Mouse (Mus musculus) MEL (cell line): ENCODE measurements around the gene Milr1. TPM values are rescaled to one million over a fixed set of nuclear protein-coding genes. Genes with fewer than 3 reads are reported as not detected.

ENCODE experiments used
- DNase-seq: peaks from one replicate; pipeline ENCODE4 v3.0.0; 2011; ENCODE audit warnings: low read depth, low spot score
- H3K27ac ChIP-seq: 2 replicates; pipeline ENCODE4 v1.5.1; 2012; ENCODE audit warnings: low read depth, mild to moderate bottlenecking, control low read depth, low read length, moderate library complexity; ENCODE audit not compliant: control insufficient read depth
- H3K27me3 ChIP-seq, 2 experiments: fragments of 150-350 bp in 1 of 2; sonication (generic) in 1 of 2; 2 replicates each; pipeline ENCODE4 v1.6.1; 2012; ENCODE audit warnings: low read length in 2 of 2, mild to moderate bottlenecking in 2 of 2, improper control_type of control experiment in 1 of 2, moderate library complexity in 1 of 2; ENCODE audit not compliant: insufficient read depth in 2 of 2, control insufficient read depth in 1 of 2
- H3K36me3 ChIP-seq, 2 experiments: 2 replicates each; pipeline ENCODE4 v1.6.1; 2012 to 2014; ENCODE audit warnings: low read length in 2 of 2, improper control_type of control experiment in 1 of 2, inconsistent platforms in 1 of 2, mild to moderate bottlenecking in 1 of 2; ENCODE audit not compliant: insufficient read depth in 2 of 2, control insufficient read depth in 1 of 2
- H3K4me1 ChIP-seq, 2 experiments: fragments of 150-350 bp in 1 of 2; sonication (generic) in 1 of 2; 2 replicates each; pipeline ENCODE4 v1.6.1; 2012; ENCODE audit warnings: low read length in 2 of 2, improper control_type of control experiment in 1 of 2, mild to moderate bottlenecking in 1 of 2; ENCODE audit not compliant: insufficient read depth in 2 of 2, control insufficient read depth in 1 of 2
- H3K4me3 ChIP-seq, 2 experiments: fragments of 150-350 bp in 1 of 2; sonication (generic) in 1 of 2; 2 replicates each; pipeline ENCODE4 v1.5.1; 2012; ENCODE audit warnings: low read depth in 2 of 2, low read length in 2 of 2, mild to moderate bottlenecking in 2 of 2, moderate library complexity in 2 of 2, control low read depth in 1 of 2, improper control_type of control experiment in 1 of 2; ENCODE audit not compliant: control insufficient read depth in 1 of 2, insufficient read depth in 1 of 2
- H3K79me2 ChIP-seq: 2 replicates; pipeline ENCODE4 v1.6.1; 2012; ENCODE audit warnings: mild to moderate bottlenecking, low read length, moderate library complexity; ENCODE audit not compliant: control insufficient read depth, poor library complexity, insufficient read depth
- H3K9ac ChIP-seq: 2 replicates; pipeline ENCODE4 v1.6.1; 2012; ENCODE audit warnings: low read depth, mild to moderate bottlenecking, control low read depth, low read length, moderate library complexity; ENCODE audit not compliant: control insufficient read depth, poor library complexity, severe bottlenecking
- H3K9me3 ChIP-seq: fragments of 150-350 bp; sonication (generic); replicated peaks from 2 replicates; pipeline ENCODE4 v1.6.1; 2012; ENCODE audit warnings: mild to moderate bottlenecking, low read length, improper control_type of control experiment, moderate library complexity; ENCODE audit not compliant: insufficient read depth
- CHD1 ChIP-seq: IDR thresholded peaks from 2 replicates; pipeline ENCODE4 v1.6.1; 2012; ENCODE audit warnings: low read depth, mild to moderate bottlenecking, inconsistent platforms, low read length, improper control_type of control experiment
- CTCF ChIP-seq, 3 experiments: IDR thresholded peaks in 2 of 3; conservative IDR thresholded peaks in 1 of 3; 2 replicates each; pipeline ENCODE4 v1.5.1; 2011 to 2012; ENCODE audit warnings: low read length in 3 of 3, low read depth in 2 of 3, mild to moderate bottlenecking in 2 of 3, improper control_type of control experiment in 1 of 3, inconsistent platforms in 1 of 3, mixed read lengths in 1 of 3, moderate library complexity in 1 of 3; ENCODE audit not compliant: control insufficient read depth in 1 of 3, insufficient read depth in 1 of 3, poor library complexity in 1 of 3, severe bottlenecking in 1 of 3
- E2F4 ChIP-seq: IDR thresholded peaks from 2 replicates; pipeline ENCODE4 v1.6.1; 2011; ENCODE audit warnings: low read depth, low read length, improper control_type of control experiment, borderline replicate concordance
- ELF1 ChIP-seq: IDR thresholded peaks from 2 replicates; pipeline ENCODE4 v1.6.1; 2014; ENCODE audit warnings: low read depth, mild to moderate bottlenecking, inconsistent platforms, low read length, improper control_type of control experiment, moderate library complexity
- ETS1 ChIP-seq: IDR thresholded peaks from 2 replicates; pipeline ENCODE4 v1.6.1; 2012; ENCODE audit warnings: low read depth, mild to moderate bottlenecking, inconsistent platforms, low read length, improper control_type of control experiment, moderate library complexity
- GATA1 ChIP-seq: IDR thresholded peaks from 2 replicates; pipeline ENCODE4 v1.6.1; 2011; ENCODE audit warnings: low read depth, low read length, improper control_type of control experiment
- HCFC1 ChIP-seq: IDR thresholded peaks from 2 replicates; pipeline ENCODE4 v1.6.1; 2012; ENCODE audit warnings: low read depth, mild to moderate bottlenecking, inconsistent platforms, low read length, improper control_type of control experiment, moderate library complexity
- MAZ ChIP-seq: IDR thresholded peaks from 2 replicates; pipeline ENCODE4 v1.6.1; 2012; ENCODE audit warnings: low read depth, mild to moderate bottlenecking, inconsistent platforms, low read length, improper control_type of control experiment
- MEF2A ChIP-seq: IDR thresholded peaks from 2 replicates; pipeline ENCODE4 v1.6.1; 2014; ENCODE audit warnings: low read depth, mild to moderate bottlenecking, inconsistent platforms, low read length, improper control_type of control experiment; ENCODE audit not compliant: poor library complexity, insufficient replicate concordance, severe bottlenecking; ENCODE audit errors: extremely low read depth
- MYC ChIP-seq: IDR thresholded peaks from 2 replicates; pipeline ENCODE4 v1.6.1; 2011; ENCODE audit warnings: low read depth, mild to moderate bottlenecking, low read length, improper control_type of control experiment, moderate library complexity
- NELFE ChIP-seq: IDR thresholded peaks from 2 replicates; pipeline ENCODE4 v1.6.1; 2011; ENCODE audit warnings: low read depth, low read length, improper control_type of control experiment
- NRF1 ChIP-seq: IDR thresholded peaks from 2 replicates; pipeline ENCODE4 v1.6.1; 2014; ENCODE audit warnings: low read depth, mild to moderate bottlenecking, inconsistent platforms, low read length, improper control_type of control experiment, moderate library complexity; ENCODE audit not compliant: poor library complexity, insufficient read depth, severe bottlenecking
- POLR2AphosphoS2 ChIP-seq: IDR thresholded peaks from 2 replicates; pipeline ENCODE4 v1.6.1; 2011; ENCODE audit warnings: low read length, improper control_type of control experiment
- POLR2AphosphoS5 ChIP-seq: IDR thresholded peaks from 2 replicates; pipeline ENCODE4 v1.6.1; 2012; ENCODE audit warnings: low read depth, borderline replicate concordance, mild to moderate bottlenecking, inconsistent platforms, low read length, moderate library complexity, mixed read lengths
- SIN3A ChIP-seq: IDR thresholded peaks from 2 replicates; pipeline ENCODE4 v1.6.1; 2012; ENCODE audit warnings: low read length, improper control_type of control experiment, inconsistent platforms
- TBP ChIP-seq: IDR thresholded peaks from 2 replicates; pipeline ENCODE4 v1.8.0; 2011; ENCODE audit warnings: low read depth, low read length, improper control_type of control experiment
- USF2 ChIP-seq, 2 experiments: IDR thresholded peaks; 2 replicates each; pipeline ENCODE4 v1.6.1; 2011 to 2012; ENCODE audit warnings: improper control_type of control experiment in 2 of 2, low read length in 2 of 2, borderline replicate concordance in 1 of 2, inconsistent platforms in 1 of 2, low read depth in 1 of 2, mild to moderate bottlenecking in 1 of 2; ENCODE audit not compliant: insufficient read depth in 1 of 2
- ZNF384 ChIP-seq: IDR thresholded peaks from 2 replicates; pipeline ENCODE4 v1.6.1; 2012; ENCODE audit warnings: low read depth, mild to moderate bottlenecking, inconsistent platforms, low read length, improper control_type of control experiment
- polyA plus RNA-seq, 2 experiments: library from polyadenylated mRNA; stranded (reverse) in 1 of 2; unstranded in 1 of 2; fragments of >175 nt in 1 of 2; fragments of >200 nt in 1 of 2; gene quantifications; 2 replicates each; pipeline versions ENCODE4 v1.2.1 to v1.2.4; 2012; ENCODE audit warnings: low replicate concordance in 2 of 2, low read depth in 1 of 2; ENCODE audit not compliant: insufficient read length in 2 of 2, insufficient read depth in 1 of 2, missing spikeins in 1 of 2
- total RNA-seq: library from RNA; depleted of rRNA; stranded (reverse); fragments of 300-350 nt; gene quantifications from 2 replicates; pipeline ENCODE4 v1.2.3, GENCODE M21; 2012

The Milr1 gene
- total and polyA plus RNA-seq, 3 experiments: 0.26 TPM; not detected in 2

DNA sequence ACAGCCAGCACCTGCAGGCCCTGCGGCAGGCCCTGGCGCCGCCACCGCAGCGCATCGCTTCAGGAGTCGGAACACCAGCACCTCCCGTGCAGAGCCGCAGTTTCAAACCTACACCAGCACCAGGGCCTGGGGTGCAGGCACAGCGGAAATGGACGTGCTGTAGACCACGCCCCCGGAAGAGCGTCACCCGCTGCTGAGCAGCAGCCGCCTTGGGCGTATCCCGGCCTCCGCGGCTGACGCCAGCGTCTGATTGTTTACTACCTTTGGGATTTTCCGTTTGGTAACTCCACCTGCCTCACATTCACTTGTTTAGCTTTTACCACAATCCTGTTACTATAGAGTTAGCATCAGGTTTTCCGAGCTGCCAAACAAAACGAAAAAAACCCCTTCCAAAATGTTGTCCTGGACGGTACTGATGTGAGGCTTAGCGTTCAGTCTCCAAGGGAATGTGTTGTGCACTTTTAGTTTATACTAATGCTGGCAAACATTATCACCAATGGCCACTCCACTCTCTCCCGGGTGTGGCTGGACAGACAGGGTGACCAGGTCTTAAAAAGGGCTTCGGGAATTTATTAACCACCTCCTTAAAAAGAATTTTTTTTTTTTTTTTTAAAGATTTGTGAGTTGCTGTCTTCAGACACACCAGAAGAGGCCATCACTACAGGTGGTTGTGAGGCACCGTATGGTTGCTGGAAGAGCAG, 28.5 kb downstream of the Milr1 start, which contains the start of gene Polg2 (continued):
- TF ChIP-seq POLR2AphosphoS5 (peak; percentile 93), MEF2A (0 out of 2 replicates have a peak, but pooled peaks have one; percentile 13), MYC (peak; percentile 68; the same call in 1 of the 2 replicates), TBP (peak; percentile 84), MAZ (peak; percentile 84), HCFC1 (peak; percentile 86), POLR2AphosphoS2 (peak; percentile 100), USF2 (IDR thresholded peaks at IDR 0.05; ENCODE audit: borderline replicate concordance in 1 of 2, insufficient read depth in 1 of 2, low read depth in 1 of 2, low read length in 2 of 2) (no peak), NELFE (peak; percentile 98), SIN3A (peak; percentile 95), ELF1 (peak; percentile 89), GATA1 (no peak), NRF1 (0 out of 2 replicates have a peak, but pooled peaks have one; percentile 37), CTCF (IDR thresholded peaks at IDR 0.05 in 2 of 3, conservative IDR thresholded peaks at IDR 0.05 in 1 of 3; ENCODE audit: control insufficient read depth in 1 of 3, insufficient read depth in 1 of 3, low read depth in 2 of 3, low read length in 3 of 3, poor library complexity in 1 of 3, severe bottlenecking in 1 of 3) (no peak; a peak in 1 of 6 replicates), ETS1 (peak; percentile 75), E2F4 (no peak)

DNA sequence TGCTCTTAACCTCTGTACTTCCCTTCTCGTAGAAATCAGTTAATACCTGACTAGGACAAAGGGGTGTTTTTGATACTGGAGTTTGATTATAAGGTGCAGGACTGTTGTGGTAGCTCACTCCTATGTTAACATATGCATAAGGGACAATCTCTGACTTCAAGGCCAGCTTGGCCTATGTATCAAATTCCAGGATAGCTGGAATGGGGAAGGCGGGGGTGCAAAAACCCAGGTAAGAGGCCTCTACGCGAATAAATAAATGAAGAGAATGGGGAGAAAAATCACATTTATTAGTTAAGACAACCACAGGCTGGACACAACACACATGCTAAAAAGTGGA, 29.0 kb downstream of the Milr1 start:
- Histone ChIP-seq H3K27me3 (no peaks in the 10 kb centered on the region), H3K9me3 (no peaks in the 10 kb centered on the region), H3K9ac (no peak overlapping the region; the same call in 1 of the 2 replicates)

More for the DNA sequence above, 29.0 kb downstream of the Milr1 start:
- no peak for DNase-seq
- TF ChIP-seq CHD1 (peak; percentile 78; the same call in 1 of the 2 replicates), ZNF384 (no peak)
- Histone ChIP-seq H3K4me1 (peaks cover 3 to 7% of the 10 kb centered on the region in 2 experiments; a peak in 3 of 4 replicates), H3K27ac (peak overlapping the region; percentile 74; the same call in 1 of the 2 replicates), H3K79me2 (peaks cover 25% of the 10 kb centered on the region), H3K36me3 (peaks cover 47 to 48% of the 10 kb centered on the region in 2 experiments), H3K4me3 (no peak overlapping the region)
